Mouse (Mus musculus) embryo, embryonic 10 days (tissue): ENCODE measurements around the gene Rock2.
A peak's percentile ranks its signal among the peaks of the same experiment; 100 is the strongest.

ENCODE experiments used
- DNase-seq: peaks from one replicate; pipeline ENCODE4 v3.0.0-alpha.2; 2015; ENCODE audit warnings: low spot score

The Rock2 gene

GRCm38 (mm10) chr12:16872006-16872405 is 22.7 kb upstream of the Rock2 start:
- no peak for DNase-seq

DNA sequence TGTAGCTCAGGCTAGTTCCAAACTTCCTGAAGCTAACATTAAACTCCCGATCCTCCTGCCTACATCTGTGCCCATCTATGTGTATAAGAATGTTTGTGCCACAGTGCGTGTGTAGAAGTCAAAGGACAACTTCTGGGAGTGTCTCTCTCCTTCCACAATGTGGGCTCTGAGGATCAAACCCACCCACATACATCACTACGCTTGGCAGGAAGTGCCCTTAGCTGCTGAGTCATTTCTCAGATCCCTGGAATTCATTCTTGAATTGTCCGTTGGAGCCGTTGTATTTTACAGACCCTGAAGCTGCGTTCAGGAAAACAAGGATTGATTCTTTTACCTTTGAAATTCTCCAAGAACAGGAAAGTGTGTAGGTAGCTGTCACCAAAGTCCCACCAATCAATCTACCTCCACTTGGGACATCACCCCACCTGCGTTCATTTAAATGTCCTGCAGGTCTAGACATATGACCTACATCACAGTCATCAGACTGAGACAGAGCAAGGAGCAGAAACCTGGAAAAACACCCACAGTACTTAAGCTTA is 21.7 kb upstream of the Rock2 start:
- no peak for DNase-seq

DNA sequence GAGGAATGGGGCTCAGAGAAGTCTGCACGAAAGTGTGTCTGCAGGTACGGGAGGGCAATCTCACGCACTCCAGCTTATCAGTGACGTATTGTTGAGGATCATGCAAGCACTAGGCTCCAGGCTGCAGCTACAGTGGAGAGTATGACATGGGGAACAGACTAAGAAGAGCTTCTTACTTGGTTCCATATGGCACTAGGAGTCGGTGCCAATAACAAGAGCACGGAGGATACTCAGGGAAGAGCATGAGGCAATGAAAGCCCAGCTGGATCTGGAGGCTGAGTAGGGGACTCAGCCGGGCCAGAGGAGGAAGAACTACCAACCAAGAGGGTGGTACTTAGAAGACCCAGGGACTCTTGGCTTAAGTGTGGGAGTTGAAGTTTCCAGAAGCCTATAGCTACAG is 21.1 kb upstream of the Rock2 start:
- no peak for DNase-seq

GRCm38 (mm10) chr12:16874086-16874485 is 20.6 kb upstream of the Rock2 start:
- no peak for DNase-seq

GRCm38 (mm10) chr12:16875269-16875668 is 19.4 kb upstream of the Rock2 start:
- DNase-seq, result no peak

DNA sequence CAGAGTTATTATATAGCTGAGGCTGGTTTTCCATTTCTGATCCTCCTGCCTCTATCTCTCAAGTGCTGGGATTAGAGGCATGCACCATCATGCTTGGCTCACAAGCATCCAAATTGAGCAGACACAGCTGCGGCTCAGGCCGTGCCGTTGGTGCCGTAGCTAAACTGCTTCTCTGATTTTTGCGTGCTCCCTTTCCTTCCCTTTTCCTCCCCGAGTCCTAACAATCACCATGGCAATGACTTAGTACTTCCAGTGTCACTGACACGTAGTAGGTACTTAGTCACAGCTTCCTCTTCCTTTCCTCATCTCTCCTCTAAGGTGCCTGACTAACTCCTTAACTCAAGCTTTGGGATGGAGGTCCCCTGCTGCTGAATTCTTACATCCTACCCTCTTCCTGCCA is 19.0 kb upstream of the Rock2 start:
- no peak for DNase-seq

- DNase-seq, result no peak
These were observed 18.0 kb upstream of the Rock2 start for GRCm38 (mm10) chr12:16876667-16877066.

- no peak for DNase-seq
These were observed 17.6 kb upstream of the Rock2 start for GRCm38 (mm10) chr12:16877141-16877540.

- DNase-seq, result no peak
These were observed 17.0 kb upstream of the Rock2 start for GRCm38 (mm10) chr12:16877679-16878078.

GRCm38 (mm10) chr12:16879369-16879768 is 15.3 kb upstream of the Rock2 start:
- DNase-seq, result no peak

DNA sequence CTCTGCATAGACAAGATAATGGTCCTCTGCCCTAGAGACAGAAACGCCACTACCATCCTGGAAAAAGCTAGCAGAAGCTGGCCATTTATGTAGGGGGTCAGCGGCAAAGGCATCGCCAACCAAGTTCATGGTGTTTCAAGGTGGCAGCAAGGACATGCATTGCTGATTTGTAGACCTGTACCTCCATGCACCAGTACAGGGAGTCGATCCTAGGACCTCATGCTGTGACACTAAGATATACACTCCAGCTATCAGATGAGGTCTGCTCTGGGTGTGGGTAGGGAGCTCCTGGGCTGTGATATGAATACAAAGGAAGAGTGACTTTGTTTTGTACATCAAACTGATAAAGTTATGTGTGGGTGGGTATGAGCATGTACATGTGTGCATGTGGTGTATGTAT is 14.6 kb upstream of the Rock2 start:
- DNase-seq, result no peak

DNA sequence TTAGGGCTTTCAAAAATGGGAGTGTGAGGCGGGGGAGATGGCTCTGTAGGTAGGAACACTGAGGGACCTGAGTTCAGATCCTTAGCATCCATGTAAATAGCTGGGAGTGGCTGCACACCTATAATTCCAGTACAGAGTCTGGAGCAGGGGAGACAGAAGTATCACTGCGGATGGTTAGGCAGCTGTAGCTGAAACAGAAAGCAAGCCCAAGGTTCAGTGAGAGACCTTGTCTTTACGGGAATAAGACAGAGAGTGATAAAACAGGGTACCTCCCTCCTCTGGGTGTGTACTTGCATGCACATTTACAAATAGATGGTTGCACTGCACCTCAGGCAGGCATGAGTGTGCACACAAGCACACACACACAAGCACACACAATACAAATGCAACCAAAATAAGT is 12.3 kb upstream of the Rock2 start:
- DNase-seq, result no peak

GRCm38 (mm10) chr12:16883111-16883510 is 11.6 kb upstream of the Rock2 start:
- peak; percentile 43 for DNase-seq

GRCm38 (mm10) chr12:16884534-16884933 is 10.2 kb upstream of the Rock2 start:
- DNase-seq, result no peak

DNA sequence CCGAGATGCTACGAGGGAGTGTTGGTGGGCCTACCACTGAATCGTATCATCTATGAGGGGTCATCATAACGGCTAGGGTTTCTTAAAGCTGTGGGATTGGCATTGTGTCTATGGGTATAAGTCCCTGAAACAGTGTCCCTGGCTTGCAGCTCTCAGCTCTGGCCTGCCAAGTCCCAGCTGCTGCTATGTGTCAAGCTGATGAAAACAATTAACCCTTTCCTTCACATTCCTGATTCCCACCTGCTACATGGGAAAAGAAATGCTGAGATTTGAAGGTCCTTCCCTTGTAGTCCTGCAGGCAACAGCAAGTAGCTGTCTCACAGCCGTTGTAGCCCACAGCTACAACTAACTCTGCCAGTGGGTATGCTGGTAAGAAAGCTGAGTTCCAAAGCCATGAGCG is 8.3 kb upstream of the Rock2 start:
- DNase-seq, result no peak

- DNase-seq, result no peak
These were observed 1.7 kb upstream of the Rock2 start for GRCm38 (mm10) chr12:16893039-16893438.

- DNase-seq, result no peak
These were observed 869 bp upstream of the Rock2 start for GRCm38 (mm10) chr12:16893656-16894395.

GRCm38 (mm10) chr12:16895221-16895928 is 680 bp downstream of the Rock2 start:
- DNase-seq, result peak; percentile 39

GRCm38 (mm10) chr12:16896073-16896789 is 1.5 kb downstream of the Rock2 start:
- no peak for DNase-seq

- no peak for DNase-seq
These were observed 2.5 kb downstream of the Rock2 start for GRCm38 (mm10) chr12:16897225-16897624.

- peak; percentile 27 for DNase-seq
These were observed 3.5 kb downstream of the Rock2 start for GRCm38 (mm10) chr12:16898221-16898620.

GRCm38 (mm10) chr12:16898790-16899189 is 4.1 kb downstream of the Rock2 start:
- no peak for DNase-seq
